Mouse (Mus musculus): ENCODE results near the gene Gm21961.
"Not testable (repeated sequence)": the region's sequence is repeated elsewhere in the genome, so short reads cannot be mapped to it uniquely, and the experiment has no call there.

Gm21961 gene

DNA sequence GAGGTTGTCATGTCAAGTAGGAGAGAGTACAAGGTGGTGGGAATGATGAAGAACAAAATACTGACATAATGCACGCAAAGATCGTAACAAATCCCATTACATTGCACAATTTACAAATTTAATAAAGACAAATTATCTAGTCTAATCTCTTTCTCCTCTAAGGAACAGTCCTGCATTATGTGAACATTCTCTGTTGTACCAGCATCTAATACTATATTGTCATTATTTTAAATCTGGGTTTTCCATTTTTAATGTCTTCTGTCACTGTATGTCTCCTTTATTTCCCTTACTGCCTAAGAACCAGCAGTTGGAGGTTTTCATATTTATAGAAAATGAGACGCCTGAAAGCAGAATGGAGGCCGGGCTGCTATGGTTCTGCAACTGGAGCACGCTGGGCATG is at the start of gene Gm21961:
TSS of gene Gm21961 (minus strand) at position 101 of the 400 bp plus-strand sequence.
- no peak for DNase-seq (ENCODE audit: extremely low read depth, low read depth)

DNA sequence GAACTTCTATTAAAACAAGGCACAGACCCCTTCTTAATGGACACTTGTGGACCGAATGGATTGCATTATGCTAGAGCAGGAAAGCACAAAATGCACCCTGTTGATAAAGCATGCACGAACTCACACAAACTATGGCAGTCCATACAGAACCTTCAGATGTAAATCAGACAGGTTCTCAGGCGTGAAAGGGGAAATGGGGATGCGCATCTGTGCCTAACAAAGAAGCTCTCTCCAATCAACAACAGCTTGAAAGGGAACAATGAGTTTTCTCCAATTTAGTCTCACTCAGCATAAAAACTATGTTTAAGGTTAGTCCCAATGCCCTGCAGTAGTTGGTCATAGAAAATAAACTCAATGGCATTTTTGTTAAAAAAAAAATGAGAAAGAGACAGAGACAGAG is 27.3 kb upstream of the Gm21961 start:
- no peak for DNase-seq (ENCODE audit: extremely low read depth, low read depth)

DNA sequence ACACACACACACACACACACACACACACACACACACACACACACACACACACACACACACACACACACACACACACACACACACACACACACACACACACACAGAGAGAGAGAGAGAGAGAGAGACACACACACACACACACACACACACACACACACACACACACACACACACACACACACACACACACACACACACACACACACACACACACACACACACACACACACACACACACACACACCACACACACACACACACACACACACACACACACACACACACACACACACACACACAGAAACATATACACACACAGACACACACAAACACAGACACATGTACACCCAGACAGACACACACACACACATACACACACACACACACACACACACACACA is 24.5 kb upstream of the Gm21961 start:
- not testable (repeated sequence) for DNase-seq (ENCODE audit: extremely low read depth, low read depth)

DNA sequence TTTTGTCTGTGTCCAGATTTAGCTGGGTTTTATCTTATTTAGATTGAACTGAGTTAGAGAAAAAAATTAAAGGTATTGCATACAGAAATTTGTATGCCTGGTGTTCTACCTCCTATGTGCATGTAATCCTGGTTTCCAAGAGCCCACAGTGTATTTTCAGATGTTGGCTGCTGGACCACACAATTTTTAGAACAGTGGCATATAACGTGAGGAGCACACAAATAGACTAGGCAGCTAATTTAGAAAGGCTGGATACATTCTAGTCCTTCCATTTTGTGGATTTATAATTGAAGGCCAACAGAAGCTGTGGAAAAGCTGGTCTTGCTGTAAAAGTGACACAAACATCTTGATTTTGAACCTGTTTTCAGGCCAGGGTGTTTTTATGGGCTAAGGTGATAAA is 3.3 kb upstream of the Gm21961 start:
- DNase-seq (ENCODE audit: extremely low read depth, low read depth): no peak

DNA sequence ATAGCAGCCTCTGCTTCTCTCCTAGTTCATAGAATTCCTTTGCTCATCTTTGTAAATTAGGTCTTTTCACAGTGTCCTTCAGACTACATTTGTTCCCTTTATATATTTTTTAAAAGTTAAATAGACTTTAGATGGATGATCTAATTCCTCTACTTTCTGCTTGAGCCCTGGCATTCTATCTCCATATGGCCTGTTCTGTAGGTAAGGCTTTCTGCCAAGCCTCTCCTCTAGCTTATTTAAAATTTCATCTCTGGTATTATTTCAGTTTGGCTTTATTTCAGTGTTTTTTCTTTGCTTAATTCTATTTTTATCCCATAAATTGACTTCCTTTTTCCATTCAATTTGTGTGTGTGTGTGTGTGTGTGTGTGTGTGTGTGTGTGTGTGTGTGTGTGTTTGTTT is 8.5 kb downstream of the Gm21961 start:
- DNase-seq (ENCODE audit: extremely low read depth, low read depth): no peak

DNA sequence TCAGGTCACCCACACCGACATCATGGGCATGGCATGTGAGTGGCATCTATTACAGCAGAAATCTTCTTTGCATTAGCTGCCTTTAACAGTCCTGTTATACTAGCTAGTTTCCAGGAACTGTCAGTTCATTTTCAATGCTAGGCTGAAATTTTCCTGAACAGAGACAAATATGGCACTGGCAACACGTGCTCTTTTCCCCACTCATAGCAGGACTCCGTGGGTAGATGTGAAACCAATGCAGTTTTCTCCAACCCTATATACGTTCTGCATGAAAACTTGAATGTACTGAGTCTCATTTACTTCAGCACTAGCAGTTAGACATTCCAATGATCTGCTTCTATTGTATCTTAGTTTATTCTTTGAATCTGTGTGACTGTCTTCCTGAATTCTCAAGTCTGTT is 20.2 kb downstream of the Gm21961 start:
- no peak for DNase-seq (ENCODE audit: extremely low read depth, low read depth)

DNA sequence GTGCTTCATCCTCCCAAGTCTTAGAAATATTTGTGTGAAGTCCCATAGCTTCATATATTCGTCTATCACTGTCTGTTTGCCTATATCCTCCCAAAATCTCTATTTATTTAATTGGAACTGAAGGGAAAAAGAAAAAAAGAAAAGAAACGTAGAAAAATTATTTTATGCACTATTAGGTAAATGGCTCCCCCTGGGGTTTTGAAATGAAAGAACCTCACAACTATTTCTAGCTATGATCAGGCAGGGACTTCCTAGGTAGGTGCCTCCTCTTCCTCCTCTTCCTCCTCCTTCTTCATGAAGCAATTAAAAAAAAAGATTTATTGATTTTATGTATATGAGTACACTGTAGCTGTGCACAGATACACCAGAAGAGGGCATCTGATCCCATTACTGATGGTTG is 34.7 kb downstream of the Gm21961 start:
- DNase-seq (ENCODE audit: extremely low read depth, low read depth): no peak

DNA sequence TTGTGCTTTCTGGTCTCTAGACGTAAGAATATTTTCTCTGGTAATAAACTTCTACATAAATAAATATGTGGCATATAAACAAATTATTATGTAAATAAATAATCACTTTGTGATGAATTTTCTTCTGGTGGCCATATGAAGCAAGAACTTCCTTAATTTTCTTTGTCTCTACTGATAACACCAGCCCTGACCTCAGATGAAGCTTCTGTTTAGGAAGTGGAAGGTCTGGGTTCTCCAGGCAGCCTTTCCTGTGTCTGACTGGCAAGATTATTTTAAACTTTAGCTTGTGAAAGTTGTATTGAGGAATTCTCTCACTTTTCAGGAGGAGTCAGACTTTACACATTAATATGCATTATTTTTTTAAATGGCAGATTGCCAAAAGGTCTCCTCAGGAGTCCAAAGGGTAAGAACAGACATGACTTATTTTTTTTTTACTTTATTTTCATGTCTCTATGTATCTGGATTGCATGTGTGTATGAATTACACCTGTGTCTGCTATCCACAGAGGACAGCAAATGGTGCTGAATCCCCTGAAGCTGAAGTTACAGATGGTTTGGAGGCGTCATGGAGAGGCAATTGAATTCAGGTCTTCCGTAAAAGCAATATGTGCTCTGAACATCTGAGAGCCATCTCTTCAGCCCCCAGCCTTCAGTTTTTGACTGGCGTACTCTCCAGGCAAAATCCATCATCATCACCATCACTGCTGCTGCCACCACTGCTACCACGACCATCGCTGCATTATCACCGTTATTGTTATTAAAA is 38.5 kb downstream of the Gm21961 start:
- DNase-seq (ENCODE audit: extremely low read depth, low read depth): no peak
